Mouse (Mus musculus): ENCODE measurements at regions not wholly inside any gene's neighbourhood (a gene's known extent, or its start where the extent isn't known, plus 50 kb on each side); places are given as distances from the start of the nearest gene placed in this dataset.

DNA sequence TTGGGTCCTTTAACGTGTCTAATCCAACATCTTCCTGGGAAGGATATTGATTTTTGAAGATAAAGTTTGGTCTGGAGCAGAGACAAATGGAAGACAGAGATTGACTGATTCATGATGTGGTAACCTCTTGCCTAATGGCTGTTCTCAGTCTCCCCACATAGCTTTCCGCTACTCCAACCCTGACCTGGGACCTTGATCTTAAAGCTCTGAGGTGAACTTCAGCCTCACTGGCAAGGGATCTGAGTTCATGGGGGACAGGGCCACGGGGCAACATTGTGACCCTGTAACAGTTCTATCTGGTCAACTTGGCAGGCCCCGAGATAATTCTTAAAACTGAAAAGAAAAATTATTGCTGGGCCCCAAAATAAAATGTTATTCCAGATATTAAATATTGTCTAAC lies 107.5 kb upstream of the Rad23b start:
- no peak for TF ChIP-seq EP300 (IDR thresholded peaks at IDR 0.05; ENCODE audit: low read depth)
- TF ChIP-seq CTCF (IDR thresholded peaks at IDR 0.05; ENCODE audit: low read depth): no peak

Data from liver, postnatal 0 days (tissue).